Mouse (Mus musculus) B cell, adult 62 days (primary cell): ENCODE measurements around the gene Ikbip. TPM values are rescaled to one million over a fixed set of nuclear protein-coding genes. Genes with fewer than 3 reads are reported as not detected.

Experiments used
- total RNA-seq: library from RNA; stranded (reverse); gene quantifications from 4 replicates; pipeline ENCODE4 v1.2.4, GENCODE M21; 2023

The Ikbip gene
- total RNA-seq: 2.2 to 4.7 TPM (median 3.1 TPM) in 4 replicates

DNA sequence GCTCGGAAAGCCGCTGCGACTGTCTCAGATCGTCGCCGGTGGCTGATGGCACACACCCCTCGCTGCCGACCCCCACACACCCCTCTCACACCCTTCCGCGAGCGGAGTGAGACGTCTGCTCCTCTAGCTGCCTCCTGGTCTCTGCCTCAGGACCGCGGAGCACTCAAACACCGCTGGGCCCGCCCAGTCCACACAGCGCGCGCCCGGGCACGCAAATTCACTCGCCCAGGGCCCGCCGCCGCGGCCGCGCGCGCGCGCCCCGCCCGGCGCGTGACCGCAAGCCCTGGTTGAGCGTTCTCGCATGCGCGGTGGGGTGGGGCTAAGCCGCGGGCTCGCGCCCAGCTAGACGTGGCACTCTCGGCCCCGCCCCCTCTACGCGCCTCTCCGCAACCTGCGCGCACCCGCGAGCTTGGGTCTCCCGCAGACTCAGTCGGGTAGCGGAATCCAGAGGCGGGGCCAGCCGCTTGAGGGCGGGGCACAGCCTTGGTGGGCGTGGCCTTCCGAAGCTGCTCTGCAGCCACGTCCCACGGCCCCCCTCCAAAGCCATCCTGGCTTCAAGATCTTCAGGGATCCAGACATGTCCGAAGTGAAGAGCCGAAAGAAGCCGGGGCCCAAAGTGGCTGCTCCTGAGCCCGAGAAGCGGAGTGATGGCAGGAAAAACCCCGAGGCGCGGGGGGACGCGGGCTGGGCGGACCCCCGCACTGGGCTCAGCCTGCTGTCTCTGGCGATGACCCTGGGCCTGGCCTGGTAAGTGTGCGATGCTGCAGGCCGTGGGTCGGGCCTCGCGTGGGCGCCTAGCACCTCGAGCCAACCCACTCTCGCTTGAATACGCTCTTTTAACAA is at the start of gene Ikbip, which contains the start of gene Apaf1:
Gene Ikbip, plus strand, starts transcription at position 391 of the 843 bp plus-strand sequence.
Gene Apaf1, minus strand, starts transcription at position 221 of the 843 bp plus-strand sequence.

DNA sequence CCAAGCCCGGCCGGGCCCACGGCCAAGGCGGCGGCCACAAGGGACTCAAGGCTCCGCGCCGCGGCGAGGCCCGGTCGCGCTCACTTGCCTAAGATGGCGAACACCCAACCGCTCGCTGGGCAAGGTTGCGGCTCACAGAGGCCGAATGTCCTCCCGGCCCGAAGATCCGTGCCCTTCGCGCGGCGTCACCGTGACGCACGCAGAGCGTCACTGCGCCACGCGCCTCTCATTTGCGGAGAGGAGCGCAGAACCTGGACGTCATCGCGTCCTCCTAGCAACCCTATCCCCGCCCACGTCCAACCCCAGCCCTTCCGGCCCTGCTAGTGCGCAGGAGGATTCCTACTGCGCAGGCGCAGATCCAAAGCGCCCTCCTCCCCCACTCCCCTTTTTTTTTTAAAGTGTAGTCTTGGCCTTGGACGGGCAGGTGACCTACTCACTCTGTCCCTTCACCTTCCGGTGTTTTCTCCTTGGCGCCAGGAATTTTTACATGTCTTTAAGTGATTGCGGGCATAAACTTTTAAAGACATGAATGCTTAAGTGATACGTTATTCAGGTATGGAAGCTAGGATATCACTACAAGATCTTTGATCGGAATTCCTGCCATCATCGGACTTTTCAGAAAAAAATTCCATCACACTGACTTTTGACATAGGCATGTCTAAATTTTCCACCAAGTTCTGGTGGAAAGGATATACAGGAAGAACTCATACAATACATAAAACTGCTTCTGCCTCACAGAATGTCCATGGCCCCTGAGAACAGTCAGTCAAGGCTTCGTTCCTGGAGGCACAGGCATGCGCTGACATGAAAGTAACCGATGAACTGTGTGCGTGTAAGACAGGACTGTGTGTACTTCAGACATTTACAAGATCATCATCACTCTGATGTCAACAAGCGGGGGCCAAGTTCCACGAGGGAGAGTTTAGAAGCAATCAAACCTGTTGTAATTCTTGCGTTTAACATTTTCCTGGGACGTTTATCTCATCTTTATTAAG is 41.4 kb downstream of the Ikbip start, which contains the start of gene Slc25a3:
Gene Slc25a3, minus strand, starts transcription at position 232 of the 995 bp plus-strand sequence.

Other genes with a start within 250 kb of the Ikbip start
- gene Apaf1, start 170 bp upstream of the Ikbip start, total RNA-seq: 21.2 to 27.9 TPM (median 25.3 TPM) in 4 replicates
- 580 to 644 TPM (median 627 TPM) in 4 replicates for gene Slc25a3, start 41.1 kb downstream of the Ikbip start, total RNA-seq
- gene Tmpo, start 98.4 kb downstream of the Ikbip start, total RNA-seq: 140 to 148 TPM (median 143 TPM) in 4 replicates